Mouse (Mus musculus) c-Kit-negative CD71-positive TER-119-positive erythroid progenitor cells, embryonic 14.5 days (primary cell): ENCODE data around the gene Arhgef33.

Experiments used
- DNase-seq: peaks from one replicate; pipeline ENCODE4 v3.0.0-alpha.2; 2013; ENCODE audit warnings: low read depth, low spot score

The Arhgef33 gene

DNA sequence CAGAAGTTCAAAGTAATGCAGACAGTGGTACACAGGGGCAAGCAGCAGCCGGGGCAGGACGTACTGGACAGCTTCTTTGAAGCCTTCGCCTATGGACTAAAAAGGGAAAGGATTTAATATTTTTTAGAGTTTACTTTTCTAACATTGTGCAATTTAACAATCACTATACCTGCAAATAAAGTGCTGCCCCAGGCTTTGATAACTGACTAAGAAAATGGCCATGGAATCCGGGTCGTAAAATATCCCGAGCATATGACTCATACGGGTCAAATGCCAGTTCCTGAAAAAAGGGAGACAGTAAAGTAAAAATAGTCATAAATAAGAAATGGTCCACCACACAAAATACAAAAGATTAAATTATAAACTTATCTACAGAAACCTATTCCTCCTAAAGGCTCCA, 138.2 kb downstream of the Arhgef33 start:
- no peak for DNase-seq

DNA sequence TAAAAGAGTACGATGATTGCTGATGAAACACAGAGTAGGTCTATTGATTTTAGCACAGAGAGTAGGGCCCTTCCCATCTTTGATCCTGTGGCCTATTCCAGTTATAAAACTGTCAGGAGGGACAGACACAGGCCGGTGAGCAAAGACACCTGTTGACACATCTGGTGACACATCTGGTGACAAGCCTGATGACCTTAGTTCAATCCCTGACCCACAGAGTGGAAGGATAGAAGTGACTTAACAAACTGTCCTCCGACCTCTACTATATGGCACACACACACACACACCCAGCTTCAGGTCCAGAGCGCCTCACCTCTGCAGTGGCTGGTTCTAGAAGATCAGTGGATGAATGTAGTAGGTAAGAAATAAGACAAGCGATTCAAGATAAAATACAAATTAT, 139.3 kb downstream of the Arhgef33 start:
- DNase-seq: no peak
